Mouse (Mus musculus) intestine, embryonic 15.5 days (tissue): ENCODE measurements around the gene Lsp1. TPM values are rescaled to one million over a fixed set of nuclear protein-coding genes. Genes with fewer than 3 reads are reported as not detected.

Experiments used
- ATAC-seq: fragments of 200-750 bp; cut with Nextera tagmentation; 2 replicates; pipeline ENCODE4 v1.8.0; 2017; ENCODE audit warnings: moderate TSS enrichment, moderate library complexity
- H3K27ac ChIP-seq: fragments of 300-500 bp; sonication (generic); 2 replicates; pipeline ENCODE4 v1.5.1; 2015; ENCODE audit warnings: mild to moderate bottlenecking, inconsistent platforms
- H3K27me3 ChIP-seq: fragments of 300-500 bp; sonication (generic); replicated peaks from 2 replicates; pipeline ENCODE4 v1.6.1; 2015; ENCODE audit warnings: inconsistent platforms
- H3K36me3 ChIP-seq: fragments of 300-500 bp; sonication (generic); 2 replicates; pipeline ENCODE4 v1.6.1; 2015; ENCODE audit warnings: inconsistent platforms
- H3K4me1 ChIP-seq: fragments of 300-500 bp; sonication (generic); replicated peaks from 2 replicates; pipeline ENCODE4 v1.6.1; 2015; ENCODE audit warnings: inconsistent platforms
- H3K4me2 ChIP-seq: fragments of 300-500 bp; sonication (generic); replicated peaks from 2 replicates; pipeline ENCODE4 v1.6.1; 2015; ENCODE audit warnings: mild to moderate bottlenecking, inconsistent platforms
- H3K4me3 ChIP-seq: fragments of 300-500 bp; sonication (generic); replicated peaks from 2 replicates; pipeline ENCODE4 v1.5.1; 2015; ENCODE audit warnings: inconsistent platforms
- H3K9ac ChIP-seq: fragments of 300-500 bp; sonication (generic); 2 replicates; pipeline ENCODE4 v1.6.1; 2015; ENCODE audit warnings: inconsistent platforms
- H3K9me3 ChIP-seq: fragments of 300-500 bp; sonication (generic); 2 replicates; pipeline ENCODE4 v1.6.1; 2016; ENCODE audit warnings: inconsistent platforms
- WGBS: fragments of 180-500 bp; shearing (Covaris S2); methylation state at CpG from one replicate; pipeline ENCODE4 v1.1.7; 2015; 5-methylcytosine and 5-hydroxymethylcytosine counted together
- polyA plus RNA-seq: library from polyadenylated mRNA; unstranded; fragments of >200 nt; fragmentation: Nextera tagmentation; extraction: Ambion mirVana; gene quantifications from 2 replicates; pipeline ENCODE4 v1.2.1, GENCODE M21; 2015

Lsp1 gene
- polyA plus RNA-seq = 130 and 145 TPM in 2 replicates

DNA sequence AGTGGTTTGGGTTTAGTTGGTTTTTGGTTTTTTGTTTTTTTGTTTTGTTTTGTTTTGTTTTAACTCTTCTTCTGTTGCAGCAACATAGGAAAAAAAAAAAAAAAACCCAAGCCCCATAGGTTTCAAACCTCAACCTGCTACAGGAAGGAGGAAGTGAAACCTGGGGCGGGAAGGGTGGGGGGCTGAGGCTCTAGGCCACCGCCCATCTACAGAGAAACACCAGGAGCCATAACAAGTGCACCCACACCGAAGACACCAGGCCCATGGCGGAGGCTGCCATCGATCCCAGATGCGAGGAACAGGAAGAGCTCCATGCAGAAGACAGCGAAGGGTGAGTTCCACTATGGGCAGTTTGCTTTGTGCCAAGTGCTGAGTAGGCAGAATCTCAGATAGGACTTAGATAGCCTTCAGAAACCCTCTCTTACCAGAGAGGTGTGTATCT lies at the start of gene Lsp1:
Gene Lsp1, plus strand, starts transcription at position 174 of the 442 bp plus-strand sequence.
- WGBS = 93% methylated on average over 7 of the region's 7 CpGs

GRCm38 (mm10) chr7:142413285-142413684 lies 47.3 kb upstream of the Lsp1 start:
- Histone ChIP-seq H3K4me3 (no peak overlapping the region), H3K9me3 (no peaks in the 10 kb centered on the region), H3K27ac (no peak overlapping the region), H3K4me1 (no peaks in the 10 kb centered on the region), H3K4me2 (no peak overlapping the region), H3K27me3 (no peaks in the 10 kb centered on the region), H3K9ac (no peak overlapping the region), H3K36me3 (no peaks in the 10 kb centered on the region)
- ATAC-seq = no peak
- WGBS = 75% methylated on average over 6 of the region's 6 CpGs

More for the DNA sequence above, at the start of gene Lsp1:
- H3K4me2 ChIP-seq = no peak within 1 kb of the TSS
- no peaks in the 10 kb centered on the region for H3K27me3 ChIP-seq
- H3K36me3 ChIP-seq = no peaks in the 10 kb centered on the region
- no peak for ATAC-seq
- H3K27ac ChIP-seq = no peak within 1 kb of the TSS; the same call in 1 of the 2 replicates
- H3K9ac ChIP-seq = no peak within 1 kb of the TSS
- H3K4me3 ChIP-seq = no peak within 1 kb of the TSS
- peaks cover 17% of the 10 kb centered on the region for H3K4me1 ChIP-seq
- H3K9me3 ChIP-seq = no peaks in the 10 kb centered on the region

DNA sequence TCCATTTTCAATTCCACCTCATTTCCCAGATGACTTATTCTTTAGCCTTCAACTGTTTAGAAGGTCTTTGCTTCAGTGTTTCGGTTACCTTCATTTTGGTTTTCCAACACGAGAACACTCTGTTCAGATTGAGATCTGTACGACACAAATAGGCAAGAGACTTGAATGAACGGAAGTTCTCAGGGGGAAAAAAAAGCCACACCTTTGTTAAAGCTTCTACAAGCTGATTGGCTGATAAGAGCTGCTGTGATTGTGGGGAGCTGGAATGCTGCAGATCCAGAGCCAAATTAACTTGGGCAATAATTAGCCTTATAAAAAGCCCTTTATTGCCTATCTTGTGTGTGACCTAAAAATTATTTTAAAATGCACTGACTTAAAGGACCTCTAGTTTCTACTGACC lies 45.3 kb upstream of the Lsp1 start:
- Histone ChIP-seq H3K36me3 (no peaks in the 10 kb centered on the region), H3K9me3 (no peaks in the 10 kb centered on the region), H3K4me3 (no peak overlapping the region), H3K4me2 (no peak overlapping the region), H3K27me3 (no peaks in the 10 kb centered on the region), H3K27ac (no peak overlapping the region), H3K9ac (no peak overlapping the region), H3K4me1 (no peaks in the 10 kb centered on the region)
- ATAC-seq = no peak
- WGBS = 51% methylated on average over 4 of the region's 4 CpGs

DNA sequence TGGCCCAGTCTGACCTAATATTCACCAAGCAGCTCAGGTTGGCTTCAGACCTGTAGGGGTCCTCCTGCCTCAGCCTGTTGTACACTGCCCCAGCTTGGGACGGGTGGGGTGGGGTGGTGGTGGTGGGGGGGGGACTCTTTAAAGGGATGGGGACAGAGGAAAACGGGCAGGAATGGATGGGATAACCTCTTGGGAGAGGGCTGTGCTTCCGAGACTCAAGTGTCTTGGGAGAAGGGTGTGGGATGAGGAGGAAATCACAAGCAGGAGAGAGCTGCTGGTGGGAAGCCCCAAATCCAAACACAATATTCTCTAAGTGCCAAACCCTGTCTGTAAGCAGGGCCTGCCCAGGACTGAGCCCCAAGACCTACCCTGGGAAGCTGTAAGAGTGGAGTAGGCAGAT lies 44.4 kb upstream of the Lsp1 start:
- Histone ChIP-seq H3K36me3 (no peaks in the 10 kb centered on the region), H3K27ac (no peak overlapping the region), H3K4me1 (no peaks in the 10 kb centered on the region), H3K9me3 (no peaks in the 10 kb centered on the region), H3K4me3 (no peak overlapping the region), H3K9ac (no peak overlapping the region), H3K27me3 (no peaks in the 10 kb centered on the region), H3K4me2 (no peak overlapping the region)
- 73% methylated on average over 3 of the region's 3 CpGs for WGBS
- no peak for ATAC-seq

DNA sequence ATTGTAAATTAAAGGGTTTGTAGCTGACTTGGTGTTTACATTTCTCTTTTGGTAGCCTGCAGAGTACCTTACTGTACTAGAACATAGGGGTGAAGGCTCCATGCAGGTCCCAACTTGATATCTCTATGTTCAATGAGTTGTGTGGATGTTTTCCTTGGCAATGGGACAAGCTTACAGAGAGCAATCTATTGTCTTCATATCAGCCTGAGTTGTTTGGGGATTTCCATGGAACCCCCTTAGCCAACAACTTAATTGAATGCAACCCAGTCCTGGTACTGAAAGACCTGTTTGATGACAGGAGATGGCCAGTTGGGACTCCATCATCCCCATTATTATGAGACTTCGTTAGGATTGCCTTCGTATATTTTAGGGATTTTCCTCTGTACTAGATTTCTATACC lies 42.6 kb upstream of the Lsp1 start:
- no peak overlapping the region for H3K9ac ChIP-seq
- H3K4me2 ChIP-seq = no peak overlapping the region
- H3K4me1 ChIP-seq = no peaks in the 10 kb centered on the region
- H3K36me3 ChIP-seq = no peaks in the 10 kb centered on the region
- no peak overlapping the region for H3K27ac ChIP-seq
- H3K4me3 ChIP-seq = no peak overlapping the region
- no peaks in the 10 kb centered on the region for H3K27me3 ChIP-seq
- ATAC-seq = no peak
- H3K9me3 ChIP-seq = no peaks in the 10 kb centered on the region
- 89% methylated on average over 2 of the region's 2 CpGs for WGBS

DNA sequence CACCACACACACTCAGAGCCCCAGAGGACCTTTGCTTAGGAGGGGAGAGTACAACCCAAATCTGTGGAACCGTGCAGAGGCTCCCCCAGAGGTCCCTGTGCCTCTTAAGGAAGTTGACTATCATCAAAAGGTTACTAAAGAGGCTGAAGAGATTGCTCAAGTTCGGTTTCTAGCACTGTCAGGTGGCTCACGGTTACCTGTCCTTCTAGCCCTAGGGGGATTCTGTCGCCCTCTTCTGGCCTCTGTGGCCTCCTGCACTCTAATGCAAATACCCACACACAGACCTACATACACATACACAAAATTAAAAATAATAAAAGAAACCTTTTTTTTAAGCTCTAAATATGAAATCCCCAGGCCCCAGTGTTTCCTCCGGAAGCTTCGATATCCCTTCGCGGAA lies 41.9 kb upstream of the Lsp1 start:
- Histone ChIP-seq H3K27ac (no peak overlapping the region), H3K4me3 (no peak overlapping the region), H3K36me3 (no peaks in the 10 kb centered on the region), H3K9ac (no peak overlapping the region), H3K4me2 (no peak overlapping the region), H3K4me1 (no peaks in the 10 kb centered on the region), H3K9me3 (no peaks in the 10 kb centered on the region), H3K27me3 (no peaks in the 10 kb centered on the region)
- WGBS = 91% methylated on average over 8 of the region's 8 CpGs
- ATAC-seq = no peak

DNA sequence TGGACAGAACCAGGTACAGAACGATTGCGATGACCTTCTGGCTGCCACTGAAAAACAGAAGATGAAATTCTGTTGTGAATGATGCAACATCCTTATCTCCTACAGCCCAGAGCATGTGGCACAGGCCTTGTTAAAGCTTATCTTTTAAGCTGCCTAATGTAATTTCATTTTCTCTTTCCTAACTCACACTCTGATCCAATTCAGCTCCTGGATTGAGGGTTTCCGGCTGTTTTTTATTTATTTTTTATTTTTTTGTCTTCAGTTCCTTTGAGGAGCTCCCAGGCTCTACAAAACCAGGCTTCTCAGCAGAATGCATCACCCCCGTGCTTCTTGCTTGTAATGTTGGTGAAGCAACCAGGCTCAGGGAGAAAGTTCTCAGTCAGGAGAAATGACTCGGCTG lies 40.7 kb upstream of the Lsp1 start:
- no peaks in the 10 kb centered on the region for H3K27me3 ChIP-seq
- H3K9me3 ChIP-seq = no peaks in the 10 kb centered on the region
- WGBS = 71% methylated on average over 5 of the region's 5 CpGs

DNA sequence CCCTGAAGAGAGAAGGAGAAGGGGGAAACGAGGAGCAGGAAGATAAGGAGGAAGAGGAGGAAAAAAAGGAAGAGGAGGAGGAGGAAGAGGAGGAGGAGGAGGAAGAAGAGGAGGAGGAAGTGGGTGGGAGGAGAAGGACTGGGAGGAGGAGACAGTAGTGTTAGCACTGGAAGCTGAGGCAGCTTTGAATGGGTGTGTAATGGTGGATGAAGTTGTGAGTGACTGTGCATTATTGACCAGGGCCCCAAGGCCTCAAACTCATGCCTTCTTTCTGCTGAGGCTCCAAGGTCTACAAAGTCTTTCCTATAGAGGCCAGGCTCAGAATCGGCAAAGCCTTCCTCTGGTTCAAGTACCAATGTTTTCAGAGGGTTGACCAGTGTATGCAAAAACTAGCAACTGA lies 38.8 kb upstream of the Lsp1 start:
- WGBS = 75% methylated on average over 2 of the region's 2 CpGs

More for the DNA sequence above, 40.7 kb upstream of the Lsp1 start:
- peak; percentile 39; the same call in 1 of the 2 replicates for ATAC-seq
- H3K9ac ChIP-seq = no peak overlapping the region
- no peaks in the 10 kb centered on the region for H3K4me1 ChIP-seq
- no peak overlapping the region for H3K4me2 ChIP-seq
- H3K4me3 ChIP-seq = no peak overlapping the region
- H3K27ac ChIP-seq = no peak overlapping the region
- H3K36me3 ChIP-seq = no peaks in the 10 kb centered on the region

DNA sequence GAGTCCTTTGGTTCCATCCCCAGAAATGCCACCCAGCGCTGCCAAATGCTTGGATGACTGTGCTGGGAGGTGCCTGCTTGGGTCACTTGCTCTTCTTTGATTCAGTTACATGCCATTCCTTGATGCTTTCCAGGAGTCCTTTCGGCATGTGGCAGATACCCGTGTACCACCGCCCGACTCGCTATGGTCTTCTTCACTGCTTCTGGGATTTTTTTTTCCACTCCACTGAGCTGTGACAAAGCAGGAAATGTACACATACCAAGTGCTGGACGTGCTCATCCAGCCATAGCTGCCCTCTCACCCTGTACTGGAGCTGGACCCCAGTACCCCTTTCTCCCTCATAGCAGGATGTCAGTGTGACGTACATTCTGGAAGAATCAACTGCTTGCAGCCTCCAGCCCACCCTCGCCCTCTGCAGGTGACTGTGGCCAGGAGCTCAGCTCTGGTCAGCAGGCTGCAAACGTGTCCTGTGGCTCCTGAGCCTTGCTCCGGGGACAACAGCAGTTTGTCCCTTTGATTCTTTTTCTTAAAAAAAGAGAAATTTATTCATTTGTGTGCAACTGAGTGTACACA lies 34.9 kb upstream of the Lsp1 start:
- 63% methylated on average over 11 of the region's 11 CpGs for WGBS
- H3K36me3 ChIP-seq = no peaks in the 10 kb centered on the region
- no peaks in the 10 kb centered on the region for H3K9me3 ChIP-seq
- no peak overlapping the region for H3K27ac ChIP-seq
- no peak for ATAC-seq
- no peaks in the 10 kb centered on the region for H3K27me3 ChIP-seq
- H3K4me1 ChIP-seq = peaks cover 8% of the 10 kb centered on the region
- H3K4me3 ChIP-seq = no peak overlapping the region
- no peak overlapping the region for H3K4me2 ChIP-seq
- no peak overlapping the region for H3K9ac ChIP-seq

More for the DNA sequence above, 38.8 kb upstream of the Lsp1 start:
- ATAC-seq = no peak
- no peak overlapping the region for H3K4me3 ChIP-seq
- H3K27ac ChIP-seq = no peak overlapping the region
- H3K4me2 ChIP-seq = no peak overlapping the region
- no peaks in the 10 kb centered on the region for H3K36me3 ChIP-seq
- no peaks in the 10 kb centered on the region for H3K4me1 ChIP-seq
- H3K27me3 ChIP-seq = no peaks in the 10 kb centered on the region
- no peaks in the 10 kb centered on the region for H3K9me3 ChIP-seq
- no peak overlapping the region for H3K9ac ChIP-seq

- Histone ChIP-seq H3K9ac (no peak overlapping the region), H3K4me3 (no peak overlapping the region), H3K27ac (no peak overlapping the region), H3K27me3 (no peaks in the 10 kb centered on the region), H3K4me1 (peaks cover 11% of the 10 kb centered on the region), H3K4me2 (no peak overlapping the region), H3K36me3 (no peaks in the 10 kb centered on the region), H3K9me3 (no peaks in the 10 kb centered on the region)
- 17% methylated on average over 7 of the region's 7 CpGs for WGBS
- ATAC-seq = 0 out of 2 replicates have a peak, but pooled peaks have one; percentile 39
Observed at GRCm38 (mm10) chr7:142428213-142428612, 32.4 kb upstream of the Lsp1 start.

- peak; percentile 41 for ATAC-seq
- WGBS = 35% methylated on average over 12 of the region's 12 CpGs
- Histone ChIP-seq H3K36me3 (no peaks in the 10 kb centered on the region), H3K27me3 (no peaks in the 10 kb centered on the region), H3K9me3 (no peaks in the 10 kb centered on the region), H3K9ac (no peak overlapping the region), H3K4me3 (no peak overlapping the region), H3K4me2 (0 out of 2 replicates have a peak overlapping the region, but pooled peaks have one; percentile 9), H3K27ac (peak overlapping the region; percentile 4; the same call in 1 of the 2 replicates), H3K4me1 (peaks cover 31% of the 10 kb centered on the region)
Observed at GRCm38 (mm10) chr7:142430160-142430678, 30.4 kb upstream of the Lsp1 start.

DNA sequence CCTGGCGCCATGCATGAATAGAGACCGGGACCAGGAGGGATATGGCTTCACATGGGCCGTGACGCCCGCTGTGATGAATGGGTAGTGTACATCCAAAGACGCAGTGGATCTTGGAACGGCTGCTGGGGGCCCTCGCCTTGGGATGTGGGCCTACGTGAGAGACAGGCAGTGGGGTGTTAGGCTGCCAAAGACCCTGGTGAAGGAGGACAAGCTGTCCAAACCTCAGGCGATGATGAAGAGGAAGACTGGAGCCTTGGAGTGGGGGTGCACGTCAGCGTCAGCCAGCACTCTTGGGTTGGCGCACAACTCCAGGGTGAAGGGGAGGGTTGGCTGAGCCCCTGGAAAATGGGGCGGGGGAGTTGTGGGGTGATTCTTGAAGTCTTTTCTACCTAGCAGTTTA lies 29.5 kb upstream of the Lsp1 start:
- WGBS = 85% methylated on average over 14 of the region's 14 CpGs
- ATAC-seq = no peak
- no peak overlapping the region for H3K27ac ChIP-seq
- no peak overlapping the region for H3K4me3 ChIP-seq
- H3K9ac ChIP-seq = no peak overlapping the region
- H3K9me3 ChIP-seq = no peaks in the 10 kb centered on the region
- H3K27me3 ChIP-seq = no peaks in the 10 kb centered on the region
- peaks cover 34% of the 10 kb centered on the region for H3K4me1 ChIP-seq
- H3K4me2 ChIP-seq = no peak overlapping the region
- no peaks in the 10 kb centered on the region for H3K36me3 ChIP-seq

DNA sequence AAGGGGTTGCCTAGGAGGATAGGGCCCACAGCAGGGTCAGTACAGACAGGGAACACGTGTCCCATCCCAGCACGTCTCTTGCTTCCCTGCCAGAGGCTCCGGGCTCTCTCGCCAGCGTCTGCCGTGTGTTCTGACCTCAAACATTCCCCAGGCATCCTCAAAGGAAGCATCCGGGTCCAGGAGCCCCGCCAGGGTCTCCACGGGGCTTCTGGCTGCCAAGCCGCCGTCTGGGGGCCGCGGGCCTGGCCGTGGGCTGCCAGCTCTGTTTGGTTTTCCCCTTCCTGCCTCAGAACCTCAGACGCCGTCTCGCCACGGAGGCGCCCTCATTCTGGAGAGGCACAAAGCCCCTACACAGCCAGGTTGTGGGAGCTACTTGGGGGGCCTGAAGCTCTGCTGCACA lies 27.0 kb upstream of the Lsp1 start:
- H3K9me3 ChIP-seq = no peaks in the 10 kb centered on the region
- H3K4me3 ChIP-seq = no peak overlapping the region
- peaks cover 34% of the 10 kb centered on the region for H3K4me1 ChIP-seq
- 20% methylated on average over 19 of the region's 19 CpGs for WGBS
- H3K9ac ChIP-seq = peak overlapping the region; percentile 44
- no peaks in the 10 kb centered on the region for H3K36me3 ChIP-seq
- H3K27me3 ChIP-seq = no peaks in the 10 kb centered on the region
- no peak for ATAC-seq
- peak overlapping the region; percentile 36; the same call in 1 of the 2 replicates for H3K4me2 ChIP-seq
- peak overlapping the region; percentile 24; the same call in 1 of the 2 replicates for H3K27ac ChIP-seq
